Mouse (Mus musculus): Measurements from ENCODE around the gene Eif2s3x.

DNA sequence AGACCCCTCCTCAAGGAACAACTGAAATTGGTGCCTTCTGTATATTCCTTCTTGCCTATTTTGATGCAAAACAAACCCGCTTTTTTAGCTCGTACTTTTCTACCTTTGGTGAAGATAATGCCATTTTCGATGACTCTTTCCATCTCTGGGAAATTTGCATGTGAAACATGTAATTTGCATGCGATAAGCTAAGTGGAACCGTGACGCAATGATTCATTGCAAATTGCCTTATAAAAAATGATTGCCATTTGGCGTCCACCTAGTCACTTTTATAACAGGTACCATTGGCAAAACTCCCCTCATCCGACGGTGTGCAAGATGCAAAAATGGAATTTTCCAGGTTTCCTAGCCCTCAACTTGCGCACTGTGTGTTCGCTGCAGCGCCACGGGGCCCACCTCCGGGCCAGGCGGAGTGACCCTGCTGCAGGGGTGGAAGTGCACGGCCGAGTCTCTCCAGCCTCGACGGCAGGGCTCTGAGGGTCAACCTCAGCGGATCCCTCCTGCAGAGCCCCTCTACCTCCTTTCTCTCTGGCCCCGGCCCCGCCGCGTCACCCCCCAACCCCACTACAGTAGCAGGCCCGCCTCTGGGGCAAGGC lies 21.4 kb upstream of the Eif2s3x start:
- TF ChIP-seq CTCF (IDR thresholded peaks at IDR 0.05 in 2 of 3, conservative IDR thresholded peaks at IDR 0.05 in 1 of 3; ENCODE audit: control insufficient read depth in 1 of 3, insufficient read depth in 1 of 3, low read depth in 2 of 3, low read length in 3 of 3, poor library complexity in 1 of 3, severe bottlenecking in 1 of 3) (no peak), MAFK (IDR thresholded peaks at IDR 0.05; ENCODE audit: borderline replicate concordance, low read depth, low read length) (no peak), CHD2 (IDR thresholded peaks at IDR 0.05; ENCODE audit: low read length) (no peak)

Data from MEL (cell line).